Mouse (Mus musculus) megakaryocyte, embryonic 14.5 days (primary cell): ENCODE measurements around the gene Mocs1. TPM values are rescaled to one million over a fixed set of nuclear protein-coding genes. Genes with fewer than 3 reads are reported as not detected.
A peak's percentile ranks its signal among the peaks of the same experiment; 100 is the strongest.
"Not testable (repeated sequence)": the region's sequence is repeated elsewhere in the genome, so short reads cannot be mapped to it uniquely, and the experiment has no call there.

Source experiments
- H3K27me3 ChIP-seq: replicated peaks from 2 replicates; pipeline ENCODE3; 2012; ENCODE audit warnings: inconsistent platforms
- H3K36me3 ChIP-seq: replicated peaks from 2 replicates; pipeline ENCODE3; 2012; ENCODE audit warnings: low read length, inconsistent platforms, mixed read lengths
- H3K4me1 ChIP-seq: 2 replicates; pipeline ENCODE4 v1.6.1; 2012; ENCODE audit warnings: inconsistent platforms
- H3K4me3 ChIP-seq: replicated peaks from 2 replicates; pipeline ENCODE3; 2012; ENCODE audit warnings: moderate library complexity, mild to moderate bottlenecking, inconsistent platforms
- H3K9me3 ChIP-seq: 2 replicates; pipeline ENCODE4 v1.6.1; 2012; ENCODE audit warnings: inconsistent platforms
- FLI1 ChIP-seq: IDR thresholded peaks from 2 replicates; pipeline ENCODE4 v1.6.1; 2012; ENCODE audit warnings: low read length, inconsistent platforms, mixed read lengths
- GATA1 ChIP-seq: IDR thresholded peaks from 3 replicates; pipeline ENCODE4 v1.6.1; 2012; ENCODE audit warnings: mixed read lengths, low read length, inconsistent platforms, borderline replicate concordance
- polyA plus RNA-seq: library from polyadenylated mRNA; stranded (reverse); fragments of >175 nt; gene quantifications from 2 replicates; pipeline ENCODE4 v1.2.3, GENCODE M21; 2012; ENCODE audit warnings: low replicate concordance; ENCODE audit not compliant: insufficient read depth

Gene Mocs1
- polyA plus RNA-seq, 1 experiment: 12.8 TPM

GRCm38 (mm10) chr17:49430136-49430535 is 2.0 kb downstream of the Mocs1 start:
- Histone ChIP-seq H3K36me3 (peaks cover 26% of the 10 kb centered on the region), H3K4me3 (peak overlapping the region; percentile 95), H3K27me3 (no peaks in the 10 kb centered on the region), H3K4me1 (peaks cover 64% of the 10 kb centered on the region), H3K9me3 (no peaks in the 10 kb centered on the region)
- TF ChIP-seq GATA1 (no peak), FLI1 (no peak)

GRCm38 (mm10) chr17:49431176-49431575 is 3.0 kb downstream of the Mocs1 start:
- TF ChIP-seq FLI1 (no peak), GATA1 (no peak)
- Histone ChIP-seq H3K27me3 (no peaks in the 10 kb centered on the region), H3K4me1 (peaks cover 68% of the 10 kb centered on the region), H3K36me3 (peaks cover 36% of the 10 kb centered on the region), H3K9me3 (no peaks in the 10 kb centered on the region), H3K4me3 (no peak overlapping the region)

GRCm38 (mm10) chr17:49432071-49432711 is 4.0 kb downstream of the Mocs1 start:
- no peaks in the 10 kb centered on the region for H3K27me3 ChIP-seq
- H3K4me3 ChIP-seq: no peak overlapping the region
- peaks cover 46% of the 10 kb centered on the region for H3K36me3 ChIP-seq
- TF ChIP-seq FLI1 (no peak), GATA1 (no peak)
- peaks cover 68% of the 10 kb centered on the region for H3K4me1 ChIP-seq
- H3K9me3 ChIP-seq: no peaks in the 10 kb centered on the region

GRCm38 (mm10) chr17:49433071-49433470 is 4.9 kb downstream of the Mocs1 start:
- Histone ChIP-seq H3K36me3 (peaks cover 53% of the 10 kb centered on the region), H3K4me1 (peaks cover 63% of the 10 kb centered on the region), H3K9me3 (no peaks in the 10 kb centered on the region), H3K4me3 (no peak overlapping the region), H3K27me3 (no peaks in the 10 kb centered on the region)
- TF ChIP-seq GATA1 (no peak), FLI1 (no peak)

GRCm38 (mm10) chr17:49434236-49434635 is 6.1 kb downstream of the Mocs1 start:
- Histone ChIP-seq H3K27me3 (no peaks in the 10 kb centered on the region), H3K36me3 (peaks cover 65% of the 10 kb centered on the region), H3K4me1 (peaks cover 55% of the 10 kb centered on the region), H3K9me3 (no peaks in the 10 kb centered on the region), H3K4me3 (no peak overlapping the region)
- no peak for TF ChIP-seq GATA1
- TF ChIP-seq FLI1: no peak

- TF ChIP-seq GATA1 (no peak), FLI1 (no peak)
- Histone ChIP-seq H3K27me3 (no peaks in the 10 kb centered on the region), H3K4me3 (peak overlapping the region; percentile 2), H3K36me3 (peaks cover 73% of the 10 kb centered on the region), H3K4me1 (peaks cover 49% of the 10 kb centered on the region), H3K9me3 (no peaks in the 10 kb centered on the region)
These were observed 6.9 kb downstream of the Mocs1 start for GRCm38 (mm10) chr17:49435081-49435480.

GRCm38 (mm10) chr17:49436631-49437030 is 8.5 kb downstream of the Mocs1 start:
- H3K4me1 ChIP-seq: peaks cover 39% of the 10 kb centered on the region
- H3K36me3 ChIP-seq: peaks cover 82% of the 10 kb centered on the region
- no peaks in the 10 kb centered on the region for H3K9me3 ChIP-seq
- H3K27me3 ChIP-seq: no peaks in the 10 kb centered on the region
- no peak overlapping the region for H3K4me3 ChIP-seq
- no peak for TF ChIP-seq FLI1
- no peak for TF ChIP-seq GATA1

- H3K9me3 ChIP-seq, H3K27me3 ChIP-seq, H3K4me3 ChIP-seq: not testable (repeated sequence)
- Histone ChIP-seq H3K4me1 (peaks cover 32% of the 10 kb centered on the region), H3K36me3 (peaks cover 82% of the 10 kb centered on the region)
These were observed 9.1 kb downstream of the Mocs1 start for GRCm38 (mm10) chr17:49437306-49437705.

GRCm38 (mm10) chr17:49438822-49439574 is 10.8 kb downstream of the Mocs1 start:
- no peaks in the 10 kb centered on the region for H3K27me3 ChIP-seq
- TF ChIP-seq FLI1: no peak
- no peak for TF ChIP-seq GATA1
- H3K9me3 ChIP-seq: no peaks in the 10 kb centered on the region
- H3K36me3 ChIP-seq: peaks cover 68% of the 10 kb centered on the region
- H3K4me1 ChIP-seq: peaks cover 17% of the 10 kb centered on the region
- H3K4me3 ChIP-seq: no peak overlapping the region

- TF ChIP-seq GATA1 (no peak), FLI1 (no peak)
- H3K36me3 ChIP-seq: peaks cover 60% of the 10 kb centered on the region
These were observed 11.5 kb downstream of the Mocs1 start for GRCm38 (mm10) chr17:49439706-49440105.

More at GRCm38 (mm10) chr17:49439706-49440105, 11.5 kb downstream of the Mocs1 start:
- Histone ChIP-seq H3K4me1 (peaks cover 11% of the 10 kb centered on the region), H3K27me3 (no peaks in the 10 kb centered on the region), H3K9me3 (no peaks in the 10 kb centered on the region), H3K4me3 (no peak overlapping the region)
